Mouse (Mus musculus): ENCODE data around the gene Mnt.
"Not testable (repeated sequence)": the region's sequence is repeated elsewhere in the genome, so short reads cannot be mapped to it uniquely, and the experiment has no call there.

The Mnt gene

DNA sequence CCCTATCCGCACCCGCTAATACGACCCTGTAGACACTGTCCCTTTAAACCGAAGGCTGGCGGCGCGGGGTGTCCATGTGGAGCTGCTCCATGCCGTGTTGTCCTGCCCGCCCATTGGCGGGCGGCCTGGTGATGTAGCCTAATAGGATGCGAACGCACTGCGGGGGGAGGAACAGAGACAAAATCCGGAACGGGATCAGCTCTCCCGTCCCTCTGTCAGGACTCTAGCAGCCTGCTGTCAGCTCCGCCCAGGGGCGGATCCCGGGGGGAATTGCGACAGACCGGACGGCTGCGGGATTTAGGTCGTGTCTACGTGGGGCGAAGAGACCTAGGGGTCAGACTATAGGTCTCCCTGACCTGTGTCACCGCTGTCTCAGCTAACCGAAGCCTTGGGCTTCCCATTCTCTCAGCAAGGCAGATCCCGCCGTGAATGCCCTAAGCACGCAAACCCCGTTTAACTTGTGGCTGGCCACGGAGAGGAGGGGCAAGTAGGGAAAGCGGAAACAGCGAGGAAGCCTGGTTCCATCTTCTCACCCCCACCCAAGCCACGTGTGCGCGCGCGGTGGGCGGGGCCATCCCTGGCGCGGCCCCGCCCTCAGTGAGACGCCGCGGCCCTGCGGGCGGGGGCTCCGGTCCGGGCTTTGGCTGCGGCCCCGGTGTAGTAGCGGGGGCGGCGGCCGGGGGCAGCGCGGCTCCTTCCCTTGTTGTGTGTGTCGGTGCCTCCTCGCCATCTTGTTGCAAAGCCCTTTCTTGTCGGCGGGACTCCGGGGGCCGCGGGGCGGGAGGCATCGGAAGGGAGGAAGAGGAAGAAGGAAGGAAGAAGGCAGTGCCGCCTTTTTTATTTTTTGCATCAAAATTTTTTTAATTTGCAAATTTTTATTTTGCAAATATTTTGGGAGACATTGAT is at the start of gene Mnt:
Gene Mnt, plus strand, starts transcription at position 665 of the 906 bp plus-strand sequence.
- DNase-seq (ENCODE audit: low spot score): peak; percentile 93

DNA sequence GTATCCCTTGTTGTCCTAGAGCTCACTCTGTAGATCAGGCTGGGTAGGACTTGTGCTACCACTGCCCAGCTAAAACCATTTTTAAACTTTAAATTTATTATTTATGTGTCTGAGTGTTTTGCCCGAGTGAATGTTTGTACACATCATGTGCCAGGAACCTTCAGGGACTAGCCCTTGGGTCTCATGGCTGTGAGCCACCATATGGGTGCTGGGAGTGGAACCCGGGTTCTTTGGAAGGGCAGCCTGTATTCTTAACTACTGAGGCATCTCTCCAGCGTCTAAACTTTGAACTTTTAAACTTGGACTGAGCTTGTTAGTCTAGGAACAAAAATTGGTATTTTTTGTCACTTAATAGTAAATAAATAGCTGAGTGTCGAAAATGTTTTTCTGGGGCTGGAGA is 37.8 kb upstream of the Mnt start:
- DNase-seq (ENCODE audit: low spot score): no peak

DNA sequence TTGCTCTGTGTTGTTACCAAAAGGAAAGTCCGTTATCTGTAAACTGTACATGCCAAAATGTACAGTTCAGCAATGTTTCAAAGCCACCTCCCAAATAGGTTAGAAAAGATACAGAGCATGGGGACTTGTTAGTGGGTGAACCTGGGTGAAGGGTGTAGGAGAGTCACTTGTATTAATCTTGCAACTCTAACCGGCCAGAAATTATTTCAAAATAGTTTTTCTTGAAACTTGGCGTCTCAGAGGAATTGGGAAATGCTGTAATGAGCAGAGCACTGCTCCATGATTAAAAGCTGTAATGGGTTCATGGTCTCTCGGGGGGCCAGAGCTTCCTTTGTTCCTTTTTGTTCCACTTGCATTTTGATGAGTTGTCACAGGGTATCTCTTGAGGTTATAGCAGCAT is 30.1 kb upstream of the Mnt start:
- DNase-seq (ENCODE audit: low spot score): no peak

DNA sequence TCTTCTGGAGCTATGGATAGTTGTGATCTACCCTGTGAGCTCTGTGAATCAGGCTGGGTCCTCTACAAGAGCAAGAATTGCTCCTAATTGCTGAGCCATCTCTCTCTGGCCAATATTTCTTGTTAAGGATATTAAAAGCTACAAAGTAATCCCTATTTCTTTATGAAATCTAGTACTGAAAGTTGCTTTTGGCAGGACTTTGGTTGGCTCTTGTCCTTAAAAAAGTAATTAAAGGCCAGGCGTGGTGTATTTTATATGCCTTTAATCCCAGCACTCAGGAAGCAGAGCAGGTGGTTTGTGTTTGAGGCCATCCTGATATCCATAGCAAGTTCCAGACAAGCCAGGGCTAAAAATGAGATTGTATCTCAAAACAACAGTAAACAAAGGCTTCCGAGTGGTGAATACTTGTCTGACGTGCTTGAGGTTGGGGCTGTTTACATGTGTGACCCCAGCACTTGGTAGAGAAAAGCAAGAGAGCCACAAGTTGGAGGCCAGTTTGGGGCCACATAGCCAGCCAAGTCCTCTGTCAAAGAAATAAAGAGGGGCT is 26.6 kb upstream of the Mnt start:
- DNase-seq (ENCODE audit: low spot score): no peak

DNA sequence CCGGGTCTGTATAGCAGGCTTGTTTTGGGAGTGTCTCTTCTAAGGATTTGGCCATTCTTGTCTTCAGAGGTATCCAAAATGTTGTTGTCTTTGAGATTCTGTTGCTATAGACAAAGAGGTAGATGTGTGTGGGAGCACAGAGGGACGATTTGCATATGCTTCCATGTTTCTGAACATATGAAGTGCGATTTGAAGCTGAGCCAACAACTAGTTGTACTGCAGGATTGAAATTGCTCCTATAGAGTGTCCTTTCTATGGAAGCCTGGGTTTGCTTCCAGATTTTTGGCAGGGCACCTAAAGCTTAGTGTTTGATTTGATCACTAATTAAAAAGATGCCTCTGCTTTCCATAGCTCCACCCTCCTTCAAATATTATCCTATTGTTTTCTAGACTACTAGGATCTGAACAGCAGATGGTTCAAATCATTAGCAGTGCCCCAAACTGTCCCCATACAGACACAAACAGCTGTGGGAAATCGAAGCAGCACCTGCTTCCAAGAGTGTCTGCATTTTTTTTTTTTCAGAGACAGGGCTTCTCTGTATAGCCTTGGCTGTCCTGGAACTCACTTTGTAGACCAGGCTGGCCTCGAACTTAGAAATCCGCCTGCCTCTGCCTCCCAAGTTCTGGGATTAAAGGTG is 23.4 kb upstream of the Mnt start:
- DNase-seq (ENCODE audit: low spot score): no peak

DNA sequence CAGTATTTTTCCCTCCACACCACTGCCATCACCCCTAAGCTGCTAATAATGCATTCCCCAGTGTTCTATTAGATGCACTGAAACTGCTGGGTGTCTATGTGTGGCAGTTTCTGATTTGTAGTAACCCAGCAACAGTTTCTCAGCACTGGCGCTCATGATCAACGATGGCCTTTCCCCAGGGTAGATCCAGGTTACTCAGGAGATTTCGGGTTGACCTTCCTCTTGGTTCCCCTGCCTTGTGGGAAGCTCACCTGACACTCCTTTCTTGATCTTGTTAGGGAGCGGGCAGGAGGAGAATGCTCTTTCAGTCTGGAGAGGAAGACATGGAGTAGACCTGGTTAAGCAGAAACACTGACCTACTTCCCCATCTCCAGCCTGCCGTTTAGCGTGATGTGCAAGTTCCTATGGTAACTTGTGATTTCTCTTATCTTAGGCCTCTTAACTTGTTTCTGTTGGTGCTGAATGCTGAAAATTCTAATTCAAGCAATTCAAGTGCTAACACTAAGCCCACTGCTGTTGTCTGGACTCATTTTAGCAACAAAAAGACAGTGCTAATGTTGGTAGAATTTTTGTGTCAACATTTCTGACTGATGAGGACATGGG is 22.4 kb upstream of the Mnt start:
- no peak for DNase-seq (ENCODE audit: low spot score)

DNA sequence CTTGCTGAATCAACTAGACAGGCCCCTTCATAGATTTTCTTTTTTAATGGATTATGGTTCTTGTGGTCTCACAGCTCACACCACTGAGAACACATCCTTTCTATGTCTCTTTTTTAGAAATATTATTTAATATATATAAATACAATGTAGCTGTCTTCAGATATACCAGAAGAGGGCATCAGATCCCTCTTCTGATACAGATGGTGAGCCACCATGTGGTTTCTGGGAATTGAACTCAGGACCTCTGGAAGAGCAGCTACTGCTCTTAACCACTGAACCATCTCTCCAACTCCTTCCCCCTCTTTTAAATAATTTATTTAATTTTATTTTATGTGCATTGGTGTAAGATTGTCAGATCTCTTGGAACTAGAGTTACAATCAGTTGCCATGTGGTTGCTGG is 20.6 kb upstream of the Mnt start:
- DNase-seq (ENCODE audit: low spot score): no peak

DNA sequence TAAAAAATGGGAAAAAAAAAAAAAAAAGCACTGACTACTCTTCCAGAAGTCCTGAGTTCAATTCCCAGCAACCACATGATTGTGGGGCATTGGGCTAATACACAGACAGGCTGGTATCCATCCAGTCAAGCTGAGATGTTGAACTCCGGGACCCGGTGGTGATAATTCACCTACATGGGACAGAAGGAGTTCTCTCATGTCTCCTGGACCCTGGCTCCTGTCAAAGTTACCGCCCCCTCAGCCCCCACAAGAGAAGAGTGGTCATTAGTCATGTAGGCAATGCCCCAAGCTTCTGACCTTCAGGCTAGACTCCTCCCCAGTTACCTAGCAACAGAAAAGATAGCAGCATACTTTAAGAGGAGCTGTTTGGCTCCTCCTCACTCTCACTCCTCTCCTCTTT is 19.7 kb upstream of the Mnt start:
- not testable (repeated sequence) for DNase-seq (ENCODE audit: low spot score)

DNA sequence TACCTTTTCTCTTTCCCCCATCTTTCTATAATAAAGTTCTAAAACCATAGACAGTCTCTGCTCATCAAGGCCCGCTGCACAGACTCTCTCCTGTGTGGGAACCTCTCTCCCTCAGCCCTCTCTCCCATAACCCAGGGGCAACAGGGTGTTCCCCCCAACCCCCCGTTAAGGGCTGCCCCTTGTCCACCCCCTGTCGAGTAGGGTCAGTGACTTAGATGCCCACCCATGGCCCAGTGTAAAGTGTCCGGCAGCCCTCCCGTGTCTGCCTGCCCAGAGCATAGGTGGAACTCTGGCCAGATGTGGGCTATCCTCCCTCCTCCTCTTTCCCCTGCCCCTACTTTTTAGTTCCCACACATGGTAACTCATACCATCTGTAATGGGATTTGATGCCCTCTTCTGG is 19.2 kb upstream of the Mnt start:
- DNase-seq (ENCODE audit: low spot score): no peak

DNA sequence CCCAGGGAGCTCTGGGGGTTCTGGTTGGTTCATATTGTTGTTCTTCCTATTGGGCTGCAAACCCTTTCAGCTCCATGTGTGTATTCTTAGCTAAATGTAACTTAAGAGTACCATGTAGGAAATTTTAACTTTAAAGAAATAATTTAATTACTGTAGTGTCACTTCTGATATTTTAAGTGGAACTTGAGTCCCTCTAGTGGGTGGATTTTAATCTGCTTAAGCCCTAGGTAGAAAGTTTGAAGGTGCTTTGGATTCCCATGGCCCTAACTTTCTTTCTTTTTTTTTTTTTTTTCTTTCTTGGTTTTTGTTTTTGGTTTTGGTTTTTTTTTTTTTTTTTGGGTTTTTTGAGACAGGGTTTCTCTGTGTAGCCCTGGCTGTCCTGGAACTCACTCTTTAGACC is 14.9 kb upstream of the Mnt start:
- no peak for DNase-seq (ENCODE audit: low spot score)

DNA sequence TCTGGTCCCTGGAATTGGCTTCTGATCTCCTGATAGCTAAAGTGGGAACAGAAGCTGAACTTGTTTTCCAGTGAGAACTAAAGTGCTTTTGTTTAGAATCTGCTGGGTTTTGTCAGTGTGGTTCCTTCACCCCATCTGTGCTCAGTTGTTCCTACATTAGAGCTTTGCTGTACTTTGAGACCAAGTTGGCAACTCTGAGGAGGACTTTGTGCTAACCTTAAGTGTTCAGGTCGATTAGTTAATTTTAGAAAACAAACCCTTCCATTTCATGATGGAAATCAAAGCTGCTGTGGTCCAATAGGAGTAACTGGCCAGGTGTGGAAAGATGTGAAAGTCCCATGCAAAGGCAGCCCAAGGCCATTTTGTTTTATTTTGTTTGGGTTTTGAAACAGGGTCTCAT is 9.8 kb upstream of the Mnt start:
- DNase-seq (ENCODE audit: low spot score): no peak

DNA sequence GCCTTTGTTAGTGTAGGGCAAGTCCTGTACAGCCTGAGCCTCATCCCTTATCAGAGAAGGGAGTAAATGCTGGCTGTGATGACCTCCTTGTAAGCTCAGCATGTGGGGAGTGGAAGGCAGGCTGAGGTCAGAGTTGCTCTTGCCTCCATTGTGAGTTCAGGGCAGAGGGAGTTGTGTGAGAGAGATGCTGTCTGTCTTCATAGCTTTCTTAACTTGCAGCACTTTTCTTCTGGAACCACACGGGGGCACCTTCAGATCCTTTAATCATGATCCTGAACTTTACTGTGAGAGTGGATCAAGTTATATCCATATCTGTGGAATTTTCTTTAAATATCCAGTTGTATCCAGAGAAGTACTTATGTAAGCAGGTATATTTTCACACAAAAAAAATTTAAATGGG is 9.3 kb upstream of the Mnt start:
- no peak for DNase-seq (ENCODE audit: low spot score)

DNA sequence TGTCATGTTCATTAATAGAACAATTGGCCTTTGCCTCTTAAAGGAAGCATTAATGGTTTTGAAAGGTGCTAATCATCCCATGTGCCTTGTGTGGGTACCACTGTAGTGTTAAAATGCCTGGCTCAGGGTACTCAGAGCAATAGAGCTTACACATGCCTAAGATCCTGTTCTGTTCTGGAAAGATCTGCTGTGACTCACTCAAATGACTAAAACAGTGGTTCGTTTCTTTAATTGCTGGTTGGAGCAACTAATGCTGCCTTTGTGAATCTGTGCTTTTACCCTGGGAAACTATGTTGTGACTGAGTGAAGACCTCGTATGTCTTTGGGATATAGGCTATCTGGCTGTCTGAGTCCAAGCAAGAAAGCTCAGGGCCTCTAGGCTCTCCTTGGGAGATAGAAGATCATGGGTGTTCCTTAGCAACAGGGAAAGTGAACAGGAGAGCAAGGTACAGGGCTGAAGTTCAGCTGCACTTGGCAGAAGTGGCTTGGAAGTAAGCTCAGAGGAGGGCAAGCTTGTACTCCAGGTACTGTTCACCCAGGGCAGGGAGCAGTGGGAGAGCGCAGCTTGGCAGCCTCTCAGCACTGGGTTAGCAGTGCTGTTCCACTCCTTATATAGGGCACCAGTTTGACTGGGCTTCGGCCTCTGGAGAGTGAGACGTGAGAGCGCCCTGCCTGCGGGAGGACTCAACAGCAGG is 7.8 kb upstream of the Mnt start:
- DNase-seq (ENCODE audit: low spot score): no peak

DNA sequence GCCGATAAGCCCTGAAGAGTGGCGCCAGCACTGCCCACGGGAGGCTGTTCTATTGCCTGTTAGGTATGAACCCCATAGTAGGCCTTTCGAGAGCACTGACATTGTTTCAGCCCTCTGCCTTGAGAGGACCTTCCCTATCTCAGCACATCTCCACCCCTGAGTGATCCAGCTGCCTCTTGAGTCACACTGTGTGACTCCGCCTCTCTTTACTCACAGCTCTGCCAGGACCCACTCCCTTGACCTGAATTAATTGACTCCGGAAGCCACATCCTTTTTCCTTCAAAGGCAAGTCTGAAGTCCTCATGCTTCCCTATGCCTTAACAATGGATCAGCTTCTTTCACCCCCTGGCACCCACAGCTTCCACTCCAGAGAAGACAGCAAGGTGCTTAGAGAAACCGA is 4.6 kb upstream of the Mnt start:
- no peak for DNase-seq (ENCODE audit: low spot score)

DNA sequence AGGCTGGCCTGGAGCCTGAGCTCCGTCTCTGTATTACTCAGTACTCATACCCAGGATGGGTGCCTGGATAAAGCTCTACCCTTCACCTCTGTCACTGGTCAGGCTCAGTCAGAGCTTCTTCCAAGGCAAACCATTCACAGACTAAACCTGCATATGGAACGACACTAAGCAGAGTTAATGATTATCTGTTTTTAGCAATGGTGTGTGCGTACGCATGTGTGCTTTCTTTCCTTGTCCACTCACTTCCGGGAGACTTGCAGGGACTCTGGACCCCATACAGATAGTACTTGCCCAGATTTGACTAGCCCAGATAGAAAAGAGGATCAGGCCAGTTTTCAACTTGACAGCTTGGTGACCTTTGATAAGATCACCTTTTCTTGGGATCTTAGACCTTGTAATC is 4.0 kb upstream of the Mnt start:
- no peak for DNase-seq (ENCODE audit: low spot score)

DNA sequence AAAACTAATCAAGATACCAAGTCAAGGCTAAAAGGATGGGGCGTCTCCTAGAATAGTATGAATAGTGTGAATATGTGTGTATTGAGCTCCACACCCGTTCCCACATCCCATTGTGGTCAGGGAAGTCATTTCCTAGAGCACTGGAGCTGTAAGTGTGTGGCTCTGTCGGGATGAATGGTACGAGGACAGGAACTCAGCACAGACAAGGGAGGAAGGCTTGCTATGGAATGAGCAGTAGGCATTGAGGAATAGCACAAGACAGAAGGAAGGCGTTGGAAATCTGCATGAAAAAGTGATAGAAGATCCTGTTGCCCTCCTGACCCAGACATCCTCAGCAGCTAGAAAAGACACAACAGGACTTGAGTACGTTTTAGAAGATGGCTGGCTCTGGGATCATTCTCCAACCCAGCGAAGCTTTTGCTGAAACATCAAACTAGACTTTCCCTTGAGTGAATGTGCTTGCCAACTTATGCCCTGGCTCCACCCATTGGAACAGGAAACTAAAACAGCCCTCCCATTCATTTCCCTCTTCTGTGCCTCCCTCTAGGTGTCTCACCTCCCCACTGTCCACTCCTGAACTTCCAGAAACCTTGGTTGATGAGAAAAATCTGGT is 2.8 kb upstream of the Mnt start:
- no peak for DNase-seq (ENCODE audit: low spot score)

DNA sequence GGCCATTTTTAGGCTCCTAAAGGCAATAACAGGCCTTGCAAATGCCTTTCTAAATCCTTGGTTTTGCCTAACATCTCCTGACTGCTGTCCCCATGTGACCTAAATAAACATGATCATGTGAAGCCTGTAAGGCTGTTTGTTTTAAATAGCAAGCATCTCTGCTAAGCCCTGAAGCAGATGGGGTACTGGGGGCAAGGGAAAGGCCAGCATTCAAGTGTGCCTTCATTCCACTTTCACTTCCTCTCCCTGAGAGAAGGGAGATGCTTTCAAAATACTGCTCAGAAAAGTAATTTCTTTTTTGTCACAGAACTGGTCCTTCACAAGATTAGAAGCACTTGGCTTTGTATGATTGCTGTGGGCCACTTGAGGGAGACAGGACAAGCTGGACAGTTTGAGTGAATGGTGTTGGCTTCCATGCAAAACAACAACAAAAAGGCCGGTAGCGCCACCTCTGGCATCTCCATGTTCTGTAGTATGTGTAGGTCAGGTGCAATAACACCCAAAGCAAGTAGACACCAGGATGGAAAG is 2.3 kb upstream of the Mnt start:
- no peak for DNase-seq (ENCODE audit: low spot score)

DNA sequence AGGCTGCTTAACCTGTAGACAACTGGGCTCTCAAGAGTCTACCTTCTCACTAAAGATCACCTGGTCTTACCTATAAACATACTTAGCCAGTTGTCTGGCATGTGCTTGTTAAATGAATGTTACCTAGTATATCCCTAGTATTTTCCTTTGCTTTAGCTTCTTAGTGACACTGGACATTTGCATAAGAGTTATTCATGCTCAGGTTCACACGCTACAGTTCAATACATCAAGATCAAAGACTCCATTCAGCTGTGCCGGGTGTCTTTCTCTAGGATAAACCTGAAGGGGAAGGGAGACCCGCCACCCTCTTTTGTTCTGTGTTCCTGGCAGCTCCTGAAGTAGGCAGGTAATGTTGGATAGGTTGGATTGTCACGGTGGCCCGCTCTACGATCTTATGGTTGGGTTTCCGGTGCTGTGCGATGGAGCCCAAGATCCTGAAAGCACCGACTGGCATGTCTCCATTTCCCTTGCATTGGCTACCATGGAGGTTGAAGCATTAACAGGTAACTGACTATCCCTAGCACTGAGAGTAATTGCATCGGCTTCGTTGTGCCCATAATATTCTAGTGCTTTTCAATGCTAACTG is 1.7 kb upstream of the Mnt start:
- no peak for DNase-seq (ENCODE audit: low spot score)

DNA sequence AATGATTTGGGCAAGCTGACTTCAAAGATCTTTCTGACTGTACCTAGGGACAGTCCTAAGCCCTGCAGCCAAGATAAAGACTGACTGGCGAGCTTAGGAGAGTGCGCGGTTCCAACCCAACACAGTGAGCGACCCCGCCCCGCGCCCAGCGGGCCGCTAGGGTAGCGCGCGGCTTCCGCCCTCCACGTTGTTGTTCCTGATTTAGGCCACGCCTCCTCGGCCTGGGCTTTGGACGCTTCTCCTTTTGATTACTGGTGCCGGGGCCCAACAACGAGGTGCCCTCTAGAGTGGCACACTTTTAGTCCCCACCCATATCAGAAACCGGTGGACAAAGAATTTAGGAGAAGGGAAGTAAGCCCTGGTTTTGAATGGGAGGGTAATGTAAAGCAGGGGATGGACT is 908 bp upstream of the Mnt start:
- peak; percentile 76 for DNase-seq (ENCODE audit: low spot score)

DNA sequence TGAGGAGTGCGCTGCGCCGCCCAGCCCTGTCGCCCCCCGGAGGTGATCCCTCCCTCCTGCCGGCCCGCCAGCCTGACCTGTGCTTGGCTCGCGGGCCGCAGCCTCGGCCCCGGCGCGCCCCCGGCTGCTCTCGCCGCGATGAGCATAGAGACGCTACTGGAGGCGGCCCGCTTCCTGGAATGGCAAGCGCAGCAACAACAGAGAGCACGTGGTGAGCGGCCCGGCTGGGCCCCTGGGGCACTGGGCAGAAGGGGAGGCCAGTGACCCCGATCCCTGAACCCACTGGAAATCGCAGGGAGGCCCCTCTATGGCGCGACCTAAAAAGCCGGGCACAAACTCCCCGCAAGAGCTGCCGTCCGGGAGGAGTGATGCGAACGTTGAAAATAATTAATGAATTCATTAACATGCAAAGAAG is 478 bp downstream of the Mnt start:
- DNase-seq (ENCODE audit: low spot score): peak; percentile 40
